Mouse (Mus musculus): ENCODE measurements around the gene Erh.

DNA sequence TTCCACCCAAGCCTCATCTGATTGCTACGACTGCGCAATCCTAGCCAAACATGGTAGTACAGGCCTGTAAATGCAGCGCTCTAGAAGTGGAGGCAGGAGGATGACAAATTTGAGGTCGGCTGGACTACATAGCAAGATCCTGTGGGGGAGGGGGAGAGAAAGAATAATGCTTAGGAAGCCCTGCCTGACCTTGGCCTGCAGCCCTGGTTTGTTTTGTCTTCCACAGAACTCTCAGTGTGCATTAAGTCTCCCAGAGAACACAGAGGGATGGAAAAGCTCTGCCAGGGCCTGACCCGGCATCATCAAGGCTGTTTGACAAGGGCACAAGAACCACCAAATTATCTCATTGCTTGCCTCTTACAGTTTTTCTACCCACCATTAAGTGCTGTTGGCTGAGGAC, 45.6 kb upstream of the Erh start:
- TF ChIP-seq CTCF (IDR thresholded peaks at IDR 0.05; ENCODE audit: extremely low read depth, insufficient read length, insufficient replicate concordance, low read depth, low read length) (no peak), POLR2A (IDR thresholded peaks at IDR 0.05; ENCODE audit: low read depth, low read length) (no peak)
